Mouse (Mus musculus) kidney, adult 11 months (tissue): ENCODE results near the gene Pimreg.

Experiments
- DNase-seq: peaks from one replicate; pipeline ENCODE4 v3.0.0; 2022

Gene Pimreg

GRCm38 (mm10) chr11:72031353-72031752 lies 10.5 kb upstream of the Pimreg start:
- no peak for DNase-seq

GRCm38 (mm10) chr11:72032091-72032490 lies 9.7 kb upstream of the Pimreg start:
- DNase-seq = no peak

GRCm38 (mm10) chr11:72032589-72032988 lies 9.2 kb upstream of the Pimreg start:
- no peak for DNase-seq

GRCm38 (mm10) chr11:72037409-72037808 lies 4.4 kb upstream of the Pimreg start, which contains the start of gene Aipl1:
Aipl1 (minus strand) TSS chr11:72037509.
- no peak for DNase-seq

- peak; percentile 25 for DNase-seq
These were observed 3.8 kb upstream of the Pimreg start for GRCm38 (mm10) chr11:72037996-72038395.

- no peak for DNase-seq
These were observed 2.0 kb upstream of the Pimreg start for GRCm38 (mm10) chr11:72039599-72040386.

- DNase-seq = no peak
These were observed 503 bp upstream of the Pimreg start for GRCm38 (mm10) chr11:72041290-72041767.

- DNase-seq = no peak
These were observed 799 bp downstream of the Pimreg start for GRCm38 (mm10) chr11:72042631-72043030.

- no peak for DNase-seq
These were observed 2.4 kb downstream of the Pimreg start for GRCm38 (mm10) chr11:72044231-72044630.

- DNase-seq = no peak
These were observed 6.9 kb downstream of the Pimreg start for GRCm38 (mm10) chr11:72048730-72049129.

- no peak for DNase-seq
These were observed 7.4 kb downstream of the Pimreg start for GRCm38 (mm10) chr11:72049171-72049759.

- no peak for DNase-seq
These were observed 8.5 kb downstream of the Pimreg start for GRCm38 (mm10) chr11:72050168-72050894.

- DNase-seq = no peak
These were observed 9.3 kb downstream of the Pimreg start for GRCm38 (mm10) chr11:72050895-72051858.

GRCm38 (mm10) chr11:72052221-72052620 lies 10.4 kb downstream of the Pimreg start:
- DNase-seq = no peak

GRCm38 (mm10) chr11:72052636-72053035 lies 10.8 kb downstream of the Pimreg start:
- DNase-seq = peak; percentile 42

GRCm38 (mm10) chr11:72055176-72055575 lies 13.3 kb downstream of the Pimreg start:
- no peak for DNase-seq

GRCm38 (mm10) chr11:72057166-72057565 lies 15.3 kb downstream of the Pimreg start:
- no peak for DNase-seq

GRCm38 (mm10) chr11:72060416-72060815 lies 18.6 kb downstream of the Pimreg start:
- no peak for DNase-seq

GRCm38 (mm10) chr11:72061093-72061620 lies 19.3 kb downstream of the Pimreg start:
- no peak for DNase-seq

GRCm38 (mm10) chr11:72064414-72064813 lies 22.6 kb downstream of the Pimreg start:
- DNase-seq = no peak

- peak; percentile 60 for DNase-seq
These were observed 23.3 kb downstream of the Pimreg start for GRCm38 (mm10) chr11:72065103-72065502.

- DNase-seq = peak; percentile 20
These were observed 24.5 kb downstream of the Pimreg start for GRCm38 (mm10) chr11:72066330-72066729.
